Mouse (Mus musculus) induced T-regulatory cell, adult 2 months (primary cell): ENCODE measurements around the gene Tlr2.
A peak's percentile ranks its signal among the peaks of the same experiment; 100 is the strongest.
"Not testable (repeated sequence)": the region's sequence is repeated elsewhere in the genome, so short reads cannot be mapped to it uniquely, and the experiment has no call there.

ENCODE experiments used
- DNase-seq: peaks from one replicate; pipeline ENCODE4 v3.0.0-alpha.2; 2012; ENCODE audit warnings: low read depth

The Tlr2 gene

DNA sequence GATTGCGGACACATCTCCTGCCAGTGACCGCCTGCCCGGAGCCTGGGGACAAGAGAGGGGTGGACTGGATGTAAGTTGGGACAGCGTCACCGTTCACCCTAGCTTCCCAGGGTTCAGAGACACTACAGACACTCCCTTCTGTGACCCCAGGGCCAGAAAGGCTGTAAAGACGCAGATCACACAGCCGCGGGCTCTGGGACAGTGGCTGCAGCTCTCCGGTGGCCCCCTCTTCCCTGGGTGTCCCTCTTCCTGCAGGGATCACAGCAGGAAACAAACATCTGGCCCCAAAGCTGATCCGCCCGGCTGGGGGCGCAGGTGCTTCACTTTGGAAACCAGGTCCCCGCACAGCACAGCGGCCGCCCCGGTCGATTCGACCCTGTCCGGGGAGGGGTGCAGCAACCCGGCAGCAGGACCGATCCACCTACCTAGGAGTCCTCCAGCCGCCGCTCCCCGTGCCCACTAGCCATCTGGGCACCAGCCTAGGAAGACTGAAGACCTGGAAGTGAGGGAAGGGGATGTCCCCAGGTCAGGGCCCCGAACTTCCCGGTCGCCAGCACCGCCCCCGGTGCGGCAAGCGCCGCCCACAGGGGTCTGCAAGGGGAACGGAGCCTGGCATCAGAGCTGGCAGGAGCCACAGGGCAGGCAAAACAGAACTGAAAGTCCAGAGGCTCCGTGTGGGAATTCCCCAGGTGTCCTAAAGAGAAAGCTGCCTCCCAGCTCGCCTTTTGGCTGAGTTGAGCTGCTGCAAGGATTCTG lies at the start of gene Tlr2:
Tlr2 (minus strand) TSS at position 673 of the 756 bp plus-strand sequence.
- peak; percentile 66 for DNase-seq

DNA sequence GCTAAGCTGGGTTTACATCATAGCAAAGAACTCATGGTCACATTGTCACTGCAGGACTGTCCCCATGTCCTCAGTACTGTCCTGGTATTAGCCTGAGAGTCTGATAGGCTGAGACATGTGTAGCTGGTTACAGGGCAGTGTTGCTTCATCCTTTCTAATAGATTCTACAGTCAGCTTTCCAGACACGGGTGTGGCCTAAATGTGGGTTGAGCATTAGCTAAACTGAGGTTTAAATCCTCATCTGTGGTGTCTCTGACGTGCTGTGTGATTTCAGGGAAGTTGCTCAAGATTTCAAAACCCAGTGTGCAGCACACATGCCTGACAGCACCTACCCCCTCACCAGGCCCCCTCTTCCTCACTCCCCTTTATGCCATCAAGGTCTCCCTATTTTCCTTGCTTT lies 43.6 kb upstream of the Tlr2 start:
- DNase-seq: no peak

DNA sequence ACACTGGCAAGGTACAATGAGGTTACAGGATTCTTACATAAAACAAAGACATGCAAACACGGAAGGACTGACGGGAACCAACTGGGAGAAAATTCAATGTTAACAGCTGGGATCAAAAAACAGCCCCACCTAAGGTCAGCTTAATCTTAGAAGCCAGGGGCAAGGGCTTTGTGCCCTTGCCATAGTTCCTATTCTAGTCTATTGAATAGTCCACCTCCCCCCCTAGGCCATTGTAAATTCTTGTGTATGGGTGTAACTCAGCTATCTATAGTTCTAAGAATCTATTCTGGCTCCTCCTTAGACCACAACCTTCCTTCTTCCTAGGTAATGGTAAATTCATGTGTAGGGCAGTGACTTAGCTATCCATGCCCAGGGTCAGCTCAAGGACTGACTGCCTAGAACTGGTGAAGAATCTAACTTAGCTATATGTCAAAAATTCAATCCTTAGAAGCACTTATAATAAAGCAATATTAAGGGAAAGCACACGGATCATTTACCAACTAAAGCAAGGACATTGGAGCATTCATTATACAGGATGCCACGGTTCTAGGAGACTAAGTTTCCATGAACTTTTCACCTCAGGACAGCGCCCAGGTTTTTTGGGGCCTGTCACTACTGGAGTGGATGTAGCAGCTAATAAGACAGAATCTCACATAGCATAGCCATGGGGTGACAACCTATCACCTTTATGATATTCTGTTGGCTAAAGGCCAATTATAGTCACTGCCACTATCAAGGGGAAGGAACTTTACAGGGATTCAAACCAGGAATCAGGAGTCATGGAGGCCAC lies 37.9 kb upstream of the Tlr2 start:
- DNase-seq: not testable (repeated sequence)

DNA sequence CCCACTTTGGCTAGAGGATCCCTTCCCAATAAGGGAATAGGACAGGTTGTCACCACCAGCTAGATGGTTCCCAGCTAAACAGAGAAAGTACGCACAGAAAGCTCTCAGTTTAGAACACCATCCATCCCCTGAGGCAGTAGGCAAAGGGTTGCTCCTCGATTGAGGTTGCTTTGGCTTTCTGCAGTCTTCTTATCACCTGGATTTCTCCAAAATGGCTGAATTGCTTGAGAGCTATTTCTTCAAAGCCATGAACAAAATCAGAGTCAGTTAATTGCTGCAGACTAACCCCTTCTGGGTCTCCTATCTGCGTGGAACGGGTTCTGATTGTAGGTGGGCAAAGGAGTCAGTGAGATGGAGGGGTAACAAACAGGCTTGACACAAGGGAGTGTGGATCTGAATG lies 37.2 kb upstream of the Tlr2 start:
- DNase-seq: no peak

DNA sequence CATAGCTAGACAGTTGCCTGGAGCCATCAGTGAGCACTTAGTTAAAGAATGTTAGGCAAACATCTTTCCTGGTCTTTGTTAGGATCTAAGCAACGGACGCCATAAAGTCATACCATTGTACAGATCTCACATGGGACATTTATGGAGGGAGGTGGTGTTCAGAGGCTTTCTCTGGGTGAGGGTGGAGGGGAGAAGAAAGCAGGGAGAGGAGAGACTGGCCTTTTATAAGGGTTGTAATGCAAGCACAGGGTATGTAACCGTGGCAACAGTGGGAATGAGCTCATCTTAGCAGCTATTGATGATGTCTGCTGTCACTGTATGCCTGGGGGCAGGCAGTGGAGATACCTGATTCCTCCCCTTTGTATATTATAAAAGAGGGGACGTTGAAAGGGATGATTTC lies 34.7 kb upstream of the Tlr2 start:
- no peak for DNase-seq

DNA sequence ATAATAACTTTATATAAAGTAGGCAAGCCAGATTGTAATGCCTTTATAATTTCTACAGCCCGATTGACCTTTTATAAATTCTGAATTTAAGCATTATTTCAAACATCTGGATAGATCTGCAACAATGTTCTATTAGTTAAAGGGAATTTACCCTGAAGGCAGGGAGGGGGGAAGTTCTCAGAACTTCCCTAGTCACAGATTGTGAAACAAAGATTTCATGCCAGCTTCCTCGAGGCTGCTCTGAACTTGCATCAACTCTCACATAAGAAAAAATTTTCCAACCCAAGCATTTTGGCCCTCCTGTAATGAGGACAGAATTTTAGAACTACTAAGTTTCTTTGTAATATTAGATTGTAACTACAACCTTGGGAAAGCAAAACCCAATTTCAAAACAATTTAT lies 33.5 kb upstream of the Tlr2 start:
- not testable (repeated sequence) for DNase-seq

DNA sequence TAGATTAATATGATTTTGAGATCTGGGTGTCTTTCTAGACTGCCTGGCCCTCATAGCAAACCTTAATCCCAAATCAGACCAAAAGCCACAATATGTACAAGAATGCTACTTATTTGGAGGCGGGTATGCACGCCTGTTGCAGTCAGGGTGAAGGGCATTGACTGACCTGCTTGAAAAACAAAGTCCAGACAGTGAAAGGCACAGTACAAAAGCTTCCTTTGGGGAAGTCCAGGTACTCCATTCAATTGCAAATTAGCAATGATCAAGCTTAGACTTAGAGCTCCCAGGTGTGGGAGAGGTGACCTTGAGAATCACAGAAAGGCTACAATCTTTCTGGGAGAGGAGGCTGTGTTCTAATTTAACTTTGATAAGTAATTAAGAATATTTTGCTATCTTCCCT lies 31.3 kb upstream of the Tlr2 start:
- DNase-seq: not testable (repeated sequence)

DNA sequence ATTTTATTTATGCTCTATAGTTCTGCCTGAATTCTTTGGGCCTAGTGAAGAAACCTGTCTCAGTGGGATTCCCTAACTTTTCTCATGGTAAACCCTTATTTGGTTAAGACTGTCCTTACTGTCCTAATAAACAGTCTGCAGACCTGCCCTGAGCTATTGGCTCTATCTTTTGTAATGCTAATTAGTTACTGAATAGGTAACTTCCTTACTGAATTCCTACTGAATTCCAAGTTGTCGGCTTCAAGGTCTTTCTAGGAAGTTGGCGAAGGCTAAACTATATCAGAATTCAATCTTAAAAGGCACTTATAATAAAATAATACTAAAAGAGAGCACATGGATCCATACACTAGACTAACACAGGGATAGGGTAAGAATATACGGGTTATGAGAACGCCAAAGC lies 30.4 kb upstream of the Tlr2 start:
- not testable (repeated sequence) for DNase-seq

DNA sequence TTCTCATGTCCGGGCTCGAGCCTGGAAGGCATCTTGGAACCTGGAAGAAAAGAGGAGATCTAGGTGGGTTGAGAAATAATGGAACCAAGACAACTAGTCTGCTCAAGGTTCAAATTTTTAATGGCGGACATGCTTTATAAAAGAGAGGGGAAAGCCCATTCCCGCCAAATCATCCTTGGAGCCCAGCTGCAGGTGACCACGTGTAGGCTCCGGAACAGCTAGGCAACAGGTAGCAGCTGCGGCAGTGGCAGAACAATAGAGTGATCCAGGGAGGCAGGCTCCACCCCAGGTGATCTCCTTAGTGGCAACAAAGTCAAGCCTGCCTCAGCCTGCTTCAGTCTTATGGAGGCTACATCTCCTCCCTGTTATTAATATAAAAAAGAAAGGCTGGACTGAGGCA lies 30.0 kb upstream of the Tlr2 start:
- not testable (repeated sequence) for DNase-seq

DNA sequence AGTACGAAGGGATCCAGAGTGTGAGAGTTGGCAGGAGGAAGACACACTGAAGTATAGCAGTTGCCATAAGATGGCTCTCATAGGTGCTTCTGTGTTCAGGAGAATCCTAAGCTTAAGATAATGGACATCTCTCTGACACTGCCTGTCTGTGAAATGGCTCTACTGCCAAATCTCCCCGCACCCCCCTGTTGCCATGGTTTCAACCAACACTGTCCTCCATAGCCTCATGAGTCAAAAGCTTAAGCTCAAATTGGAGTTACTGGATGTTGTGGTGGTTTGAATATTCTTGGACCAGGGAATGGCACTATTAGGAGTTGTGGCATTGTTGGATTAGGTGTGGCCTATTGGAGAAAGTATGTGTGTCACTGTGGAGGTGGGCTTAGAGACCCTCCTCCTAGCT lies 28.2 kb upstream of the Tlr2 start:
- DNase-seq: no peak

DNA sequence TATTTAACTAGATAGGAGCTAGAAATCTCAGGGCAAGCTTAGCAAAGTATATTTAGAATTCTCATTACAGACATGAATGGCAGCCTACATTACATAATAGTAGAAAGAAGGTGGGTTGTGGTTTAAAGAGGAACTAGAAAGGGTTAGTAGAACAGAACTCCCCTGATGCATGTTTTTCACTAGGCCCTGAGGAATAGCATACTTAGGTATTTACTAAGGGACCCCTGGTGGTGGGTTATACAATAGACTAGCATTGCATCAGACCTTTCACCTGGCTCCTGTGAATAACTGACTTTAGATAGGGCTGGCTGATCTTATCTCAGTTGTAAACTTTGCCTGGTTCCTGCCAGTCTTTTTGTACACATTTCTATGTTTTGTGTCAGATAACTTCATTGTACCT lies 25.5 kb upstream of the Tlr2 start:
- DNase-seq: peak; percentile 20

DNA sequence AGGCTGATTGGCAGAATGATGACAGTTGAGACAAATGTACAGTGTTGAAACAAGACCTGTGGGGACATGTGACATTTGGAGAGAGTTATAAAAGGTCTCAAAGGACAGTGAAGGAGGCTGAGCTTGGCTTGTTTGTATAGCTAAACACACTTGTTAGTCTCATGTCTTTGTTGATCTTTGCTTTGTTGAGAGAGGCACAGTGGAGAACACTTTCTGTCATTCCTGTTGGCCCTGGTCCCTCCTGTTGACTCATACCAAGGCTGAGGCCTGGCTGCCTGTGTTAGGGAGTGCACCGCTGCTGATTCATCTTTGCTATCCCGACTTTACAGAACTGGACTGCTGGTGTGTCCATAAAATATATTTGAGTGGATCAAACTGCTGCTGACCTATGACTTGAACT lies 23.6 kb upstream of the Tlr2 start:
- no peak for DNase-seq

DNA sequence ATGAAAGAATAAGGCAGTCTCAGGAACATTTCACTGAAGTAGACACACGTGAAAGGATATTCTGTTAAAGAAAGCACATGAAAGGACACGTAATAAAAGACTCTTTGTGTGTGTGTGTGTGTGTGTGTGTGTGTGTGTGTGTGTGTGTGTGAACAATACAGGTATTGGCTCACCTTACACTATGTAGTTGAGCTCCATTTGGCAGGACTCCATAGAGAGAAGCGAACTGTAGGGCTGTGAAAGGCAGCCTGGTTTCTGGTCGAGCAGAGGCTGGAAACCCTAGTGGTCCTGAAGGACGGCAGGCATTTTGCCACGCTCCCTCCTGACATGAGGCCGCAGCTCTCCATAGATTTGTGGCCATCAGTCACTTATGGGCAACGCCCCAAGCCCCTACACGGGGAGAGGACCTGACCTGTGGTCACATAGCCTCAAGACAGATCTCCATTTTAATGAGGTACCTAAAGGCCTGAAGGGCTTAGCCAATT lies 22.5 kb upstream of the Tlr2 start:
- no peak for DNase-seq

DNA sequence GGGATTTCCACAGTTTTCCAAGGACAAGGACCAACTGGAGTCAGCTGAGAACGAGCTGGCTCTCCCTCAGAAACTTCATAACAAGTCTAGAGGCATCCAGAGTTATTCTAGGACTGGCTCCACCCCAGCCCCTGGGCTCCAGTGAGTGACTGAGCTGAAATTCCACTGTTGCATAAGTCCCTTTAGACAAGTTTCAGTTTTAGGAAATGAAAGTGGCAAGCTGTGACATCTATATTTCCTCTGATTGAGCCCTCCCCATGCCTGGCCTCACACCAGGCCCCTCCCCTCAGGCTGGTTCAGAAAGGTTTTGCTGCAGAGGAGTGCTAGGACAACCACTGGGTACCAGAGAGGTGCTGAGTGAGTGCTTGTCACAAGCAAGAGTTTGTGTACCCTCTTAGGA lies 21.4 kb upstream of the Tlr2 start:
- peak; percentile 79 for DNase-seq

DNA sequence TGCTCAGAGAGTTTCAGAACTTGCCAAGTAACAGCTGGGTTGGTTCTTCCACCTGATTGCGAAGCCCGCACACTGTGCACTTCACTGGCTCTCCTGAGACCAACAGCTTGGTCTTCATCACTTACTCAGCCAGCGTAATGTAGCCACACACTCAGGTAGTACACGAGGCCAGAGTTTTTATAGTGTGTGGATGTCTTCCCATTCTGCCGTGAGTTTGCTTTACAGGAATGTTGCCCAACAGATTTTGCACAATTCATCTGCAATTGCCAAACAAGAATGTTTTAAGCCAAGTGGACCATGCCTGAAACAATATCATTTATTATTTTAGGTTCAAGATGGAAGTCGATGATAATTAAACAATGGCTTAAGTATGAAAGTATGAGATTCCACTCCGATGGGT lies 18.0 kb upstream of the Tlr2 start:
- no peak for DNase-seq

DNA sequence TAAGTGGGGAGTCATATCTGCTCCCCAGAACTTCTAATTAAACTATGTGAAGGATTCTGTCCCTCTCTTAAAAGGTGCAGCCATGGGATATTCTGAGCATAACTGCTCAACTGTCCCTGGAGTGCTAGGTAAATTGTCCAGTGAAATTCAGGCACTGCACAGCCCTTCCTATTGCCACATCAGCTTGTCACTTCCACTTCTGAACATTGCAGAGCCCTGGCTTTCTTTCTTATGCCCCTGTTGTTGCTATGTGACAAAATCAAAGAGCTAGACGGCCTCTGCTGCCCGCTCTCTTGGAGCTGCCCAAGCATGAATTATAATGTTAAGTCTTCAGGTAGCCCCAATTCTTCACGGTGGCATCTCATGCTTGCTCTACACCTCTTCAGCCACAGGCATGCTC lies 17.5 kb upstream of the Tlr2 start:
- no peak for DNase-seq

DNA sequence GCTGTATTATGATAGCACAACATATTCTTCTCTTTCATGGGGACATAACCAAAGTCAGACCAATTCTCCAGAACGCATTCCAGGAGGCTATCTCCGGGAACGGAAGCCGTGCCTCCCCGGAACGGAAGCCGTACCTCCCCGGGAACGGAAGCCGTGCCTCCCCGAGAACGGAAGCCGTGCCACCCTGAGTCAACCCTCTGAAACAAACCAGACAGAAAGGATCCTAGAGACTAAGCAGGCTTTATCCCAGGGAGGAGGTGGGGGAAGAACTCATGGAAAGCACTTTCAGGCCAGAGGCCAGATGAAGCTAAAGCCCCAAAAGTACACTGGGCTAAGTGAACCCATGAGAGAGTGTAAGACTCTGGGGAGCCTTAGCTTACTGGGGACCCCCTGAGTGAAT lies 16.1 kb upstream of the Tlr2 start:
- DNase-seq: no peak

DNA sequence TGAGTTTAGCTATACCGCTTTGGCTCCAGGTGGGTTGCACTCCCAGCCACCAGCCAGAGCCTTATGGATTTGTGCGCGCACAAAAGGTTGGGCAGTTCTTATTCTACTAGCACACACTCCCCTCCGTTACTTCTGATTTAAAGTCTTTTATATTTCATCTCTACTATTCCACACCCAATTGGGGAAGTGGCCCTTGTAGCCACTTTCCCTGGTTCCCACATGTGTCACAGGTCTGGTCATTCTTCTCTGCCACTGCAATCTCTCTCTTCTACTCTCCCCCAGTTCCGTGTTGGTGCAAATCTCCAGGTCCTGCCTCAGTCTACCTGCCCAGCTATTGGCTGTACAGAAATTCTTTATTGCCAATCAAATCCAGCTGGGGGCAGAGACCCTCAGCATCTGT lies 14.1 kb upstream of the Tlr2 start:
- no peak for DNase-seq

DNA sequence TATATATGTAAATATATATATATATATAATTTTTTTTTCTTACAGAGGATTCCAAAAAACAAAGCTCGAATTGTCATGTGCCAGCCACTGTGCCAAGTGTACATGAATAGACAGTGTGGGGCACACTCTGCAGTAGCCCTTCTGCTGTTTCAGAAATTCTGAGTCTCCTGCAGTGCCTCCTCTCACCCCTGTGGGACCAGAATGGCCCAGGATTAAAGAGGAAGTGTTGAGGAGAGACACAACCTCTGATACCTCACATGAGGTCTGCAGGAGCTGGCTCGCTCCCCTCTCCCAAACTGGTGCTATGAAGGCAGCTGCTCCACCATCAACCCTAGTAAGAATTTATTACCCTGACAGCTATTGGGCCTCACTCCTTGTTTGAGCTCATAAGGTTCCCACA lies 7.8 kb upstream of the Tlr2 start:
- DNase-seq: no peak

DNA sequence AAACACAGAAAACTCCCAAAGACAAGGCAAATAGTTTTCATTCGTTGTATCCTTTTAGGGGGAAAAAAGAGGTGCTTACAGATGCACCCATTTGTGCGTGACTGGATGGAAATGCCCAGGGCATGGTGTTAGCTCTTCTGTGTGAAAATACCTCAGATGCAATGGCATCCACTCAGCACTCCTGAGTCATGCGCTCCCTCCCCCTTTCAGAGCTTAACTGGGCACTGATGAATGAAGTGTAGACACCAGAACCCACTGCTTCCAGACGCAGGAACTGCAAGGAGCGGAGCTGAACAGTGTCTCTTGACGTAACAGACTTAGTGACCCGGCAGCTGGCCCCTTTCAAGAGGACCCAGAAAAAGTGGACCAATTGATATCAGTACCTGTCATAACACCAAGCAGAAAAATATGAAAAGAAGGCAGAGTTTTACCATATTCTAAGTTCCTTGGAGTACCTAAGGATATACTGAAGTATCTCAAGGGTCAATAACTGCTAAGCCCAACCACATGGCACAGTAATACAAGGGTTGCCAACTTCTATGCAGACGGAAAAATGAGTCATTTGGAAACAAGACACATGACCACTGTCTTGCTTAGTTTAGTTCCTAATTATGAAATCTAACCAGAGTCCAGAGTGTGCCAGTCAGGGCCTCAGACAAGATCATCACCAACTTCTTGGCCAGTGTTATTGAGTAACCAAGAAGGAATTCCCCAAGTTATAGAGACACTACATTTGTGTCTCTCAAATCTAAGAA lies 3.4 kb upstream of the Tlr2 start:
- DNase-seq: no peak

DNA sequence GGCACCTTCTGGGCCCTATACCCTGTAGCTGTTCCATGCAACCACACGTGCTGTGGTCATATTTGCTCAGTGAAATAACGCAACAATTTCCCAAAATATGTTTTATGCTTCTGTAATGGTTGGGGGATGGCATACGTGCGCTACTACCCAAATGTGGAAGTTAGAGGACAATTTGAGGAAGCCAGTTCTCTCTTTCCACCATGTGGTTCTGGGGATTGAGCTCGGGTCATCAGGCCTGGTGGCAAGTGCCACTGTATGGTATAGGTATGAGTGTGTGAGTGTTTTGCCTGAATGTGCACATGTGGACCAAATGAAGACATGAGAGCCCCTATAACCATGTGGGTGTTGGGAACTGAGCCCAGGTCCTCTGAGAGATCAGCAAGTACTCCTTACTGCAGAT lies 2.1 kb downstream of the Tlr2 start:
- DNase-seq: no peak

DNA sequence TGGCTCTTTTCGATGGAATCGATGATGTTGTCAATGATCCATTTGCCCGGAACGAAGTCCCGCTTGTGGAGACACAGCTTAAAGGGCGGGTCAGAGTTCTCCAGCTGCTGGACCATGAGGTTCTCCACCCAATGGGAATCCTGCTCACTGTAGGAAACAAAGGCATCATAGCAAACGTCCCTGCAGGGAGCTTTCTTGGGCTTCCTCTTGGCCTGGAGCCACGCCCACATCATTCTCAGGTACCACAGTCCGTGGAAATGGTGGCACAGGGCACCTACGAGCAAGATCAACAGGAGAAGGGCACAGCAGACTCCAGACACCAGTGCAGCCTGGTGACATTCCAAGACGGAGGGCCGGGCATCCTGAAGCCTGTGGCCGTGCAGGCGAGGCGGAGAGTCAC lies 4.9 kb downstream of the Tlr2 start:
- DNase-seq: no peak

DNA sequence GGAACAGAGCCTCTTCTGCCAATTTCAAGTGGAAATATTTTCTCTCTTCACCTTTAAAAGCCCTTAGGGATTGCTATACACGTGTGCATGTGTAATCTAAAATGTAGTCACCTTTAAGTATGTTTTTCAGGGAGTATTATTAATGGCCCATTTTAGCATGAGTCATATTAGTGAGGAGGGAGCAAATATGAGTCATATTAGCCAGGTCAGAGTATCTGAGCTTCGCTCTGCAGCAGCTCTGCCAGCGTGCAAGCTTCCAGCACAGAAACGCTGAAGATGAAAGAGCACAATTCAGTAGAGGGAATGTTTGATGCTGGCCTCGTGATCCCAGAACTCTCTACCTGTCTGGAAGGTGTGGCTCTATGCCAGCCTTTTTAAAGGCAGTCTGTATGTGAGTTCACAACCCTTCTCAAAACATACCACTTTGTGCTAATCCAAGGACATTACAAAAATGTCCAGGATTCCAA lies 13.4 kb downstream of the Tlr2 start:
- DNase-seq: no peak
